9 mouse cellular contexts compared by ENCODE assay signal in genomic region chr7:126963548-126964286, GRCm38 (mm10). TPM values are rescaled to one million over a fixed set of nuclear protein-coding genes. Genes with fewer than 3 reads are reported as not detected.
DNase-seq lines count a peak whose midpoint lies in the region; ATAC-seq lines count a peak whose summit lies in the region.
"Had no signal": no experiment of that assay in that cellular context is flagged by ENCODE, and none has a peak within 500 bp of the region (broad histone marks: within the 10 kb centered on the region; RNA-seq: fewer than 3 reads in every experiment).

No protein-coding gene starts in this region.

- no peak for ATAC-seq in CD4-positive, CD25-positive, alpha-beta regulatory T cell, adult 4 months
- ATAC-seq in neural tube, embryonic 15.5 days (ENCODE audit: low FRiP score) = no peak
- ATAC-seq in forebrain, embryonic 12.5 days (ENCODE audit: low FRiP score) = no peak

- H3K9me3 ChIP-seq in neural tube, embryonic 15.5 days (replicated peaks) = no peaks in the 10 kb centered on the region
- H3K9me3 ChIP-seq in forebrain, embryonic 12.5 days = no peaks in the 10 kb centered on the region

- peaks cover 15% of the 10 kb centered on the region; the same call in 1 of the 2 replicates for H3K27me3 ChIP-seq in neural tube, embryonic 15.5 days (replicated peaks)
- H3K27me3 ChIP-seq in forebrain, embryonic 12.5 days = peaks cover 31% of the 10 kb centered on the region

- H3K4me1 ChIP-seq in neural tube, embryonic 15.5 days = no peaks in the 10 kb centered on the region
- 0 out of 2 replicates have a peak, but pooled peaks cover 3% of the 10 kb centered on the region for H3K4me1 ChIP-seq in forebrain, embryonic 12.5 days

- WGBS in neural tube, embryonic 15.5 days = 24% methylated on average over 19 of the region's 19 CpGs
- WGBS in forebrain, embryonic 12.5 days = 29% methylated on average over 19 of the region's 19 CpGs

- no peak overlapping the region for H3K9ac ChIP-seq in neural tube, embryonic 15.5 days (replicated peaks)
- H3K9ac ChIP-seq in forebrain, embryonic 12.5 days = no peak overlapping the region

- DNase-seq in CD4-positive, CD25-positive, alpha-beta regulatory T cell, adult 2 months (ENCODE audit: low read depth, low spot score) = peak; percentile 53
- DNase-seq in neural tube, embryonic 10.5 days (ENCODE audit: extremely low spot score, low spot score) = peak; percentile 34
- DNase-seq in kidney, postnatal 4 days = peak; percentile 72 to 78
- peak; percentile 40 for DNase-seq in retina, postnatal 1 day
- DNase-seq in left cerebral cortex, adult 11 months (ENCODE audit: low spot score) = no peak

- peaks cover 85% of the 10 kb centered on the region for H3K36me3 ChIP-seq in neural tube, embryonic 15.5 days
- peaks cover 18% of the 10 kb centered on the region; the same call in 1 of the 2 replicates for H3K36me3 ChIP-seq in forebrain, embryonic 12.5 days (replicated peaks)

- H3K4me3 ChIP-seq in neural tube, embryonic 15.5 days (replicated peaks) = no peak overlapping the region
- no peak overlapping the region for H3K4me3 ChIP-seq in forebrain, embryonic 12.5 days (replicated peaks)

- H3K4me2 ChIP-seq in neural tube, embryonic 15.5 days = no peak overlapping the region
- peak overlapping the region; percentile 19; the same call in 1 of the 2 replicates for H3K4me2 ChIP-seq in forebrain, embryonic 12.5 days

- H3K27ac ChIP-seq in neural tube, embryonic 15.5 days (replicated peaks) = no peak overlapping the region
- H3K27ac ChIP-seq in forebrain, embryonic 12.5 days = no peak overlapping the region

RNA-seq across cellular contexts. Expression of gene Cdipt, which starts 12.0 kb away (rescaled TPM):
- 100 to 1,000 TPM; 121 to 152 TPM for polyA plus RNA-seq in CD4-positive, CD25-positive, alpha-beta regulatory T cell, adult 4 months (2017; shearing (Covaris generic))
- 139 and 145 TPM in 2 replicates for polyA plus RNA-seq in neural tube, embryonic 15.5 days (2015; fragmentation: Nextera tagmentation; extraction: Ambion mirVana)
- 78.9 and 79.6 TPM in 2 replicates for polyA plus RNA-seq in forebrain, embryonic 12.5 days (2016; fragmentation: Nextera tagmentation; extraction: Ambion mirVana)

RNA-seq across cellular contexts. Expression of gene Cdiptos, which starts 12.2 kb away (rescaled TPM):
- polyA plus RNA-seq in CD4-positive, CD25-positive, alpha-beta regulatory T cell, adult 4 months (2017; shearing (Covaris generic)) = 1 to 10 TPM in 1 of 2 experiments, under 1 TPM in 1; 0.32 to 1.1 TPM
- polyA plus RNA-seq in neural tube, embryonic 15.5 days (2015; fragmentation: Nextera tagmentation; extraction: Ambion mirVana) = 0.82 and 1.0 TPM in 2 replicates
- 0.86 and 2.0 TPM in 2 replicates for polyA plus RNA-seq in forebrain, embryonic 12.5 days (2016; fragmentation: Nextera tagmentation; extraction: Ambion mirVana)

RNA-seq across cellular contexts. Expression of gene Sez6l2, which starts 13.4 kb away (rescaled TPM):
- 1 to 10 TPM; 1.5 to 1.8 TPM for polyA plus RNA-seq in CD4-positive, CD25-positive, alpha-beta regulatory T cell, adult 4 months (2017; shearing (Covaris generic))
- 51.6 and 56.9 TPM in 2 replicates for polyA plus RNA-seq in neural tube, embryonic 15.5 days (2015; fragmentation: Nextera tagmentation; extraction: Ambion mirVana)
- polyA plus RNA-seq in forebrain, embryonic 12.5 days (2016; fragmentation: Nextera tagmentation; extraction: Ambion mirVana) = 8.6 and 10.5 TPM in 2 replicates

RNA-seq across cellular contexts. Expression of gene Asphd1, which starts 14.3 kb away (rescaled TPM):
- under 1 TPM; 0.48 to 0.51 TPM for polyA plus RNA-seq in CD4-positive, CD25-positive, alpha-beta regulatory T cell, adult 4 months (2017; shearing (Covaris generic))
- 8.9 and 11.7 TPM in 2 replicates for polyA plus RNA-seq in neural tube, embryonic 15.5 days (2015; fragmentation: Nextera tagmentation; extraction: Ambion mirVana)
- polyA plus RNA-seq in forebrain, embryonic 12.5 days (2016; fragmentation: Nextera tagmentation; extraction: Ambion mirVana) = 1.5 TPM in 2 replicates
- polyA plus RNA-seq: heart, embryonic 16.5 days had no signal

RNA-seq across cellular contexts. Expression of gene Kctd13, which starts 35.0 kb away (rescaled TPM):
- 1 to 10 TPM; 5.5 to 8.9 TPM for polyA plus RNA-seq in CD4-positive, CD25-positive, alpha-beta regulatory T cell, adult 4 months (2017; shearing (Covaris generic))
- 102 and 121 TPM in 2 replicates for polyA plus RNA-seq in neural tube, embryonic 15.5 days (2015; fragmentation: Nextera tagmentation; extraction: Ambion mirVana)
- polyA plus RNA-seq in forebrain, embryonic 12.5 days (2016; fragmentation: Nextera tagmentation; extraction: Ambion mirVana) = 45.3 and 46.4 TPM in 2 replicates
